Mouse (Mus musculus) c-Kit-negative CD71-positive TER-119-positive erythroid progenitor cells, embryonic 14.5 days (primary cell): ENCODE results near the gene Gm48551.

Experiments used
- DNase-seq: peaks from one replicate; pipeline ENCODE4 v3.0.0-alpha.2; 2013; ENCODE audit warnings: low read depth, low spot score

Gene Gm48551

GRCm38 (mm10) chr10:81382039-81382438 is 2.2 kb upstream of the Gm48551 start:
- DNase-seq: peak; percentile 98

GRCm38 (mm10) chr10:81384605-81384982 is 328 bp downstream of the Gm48551 start:
- DNase-seq: no peak

GRCm38 (mm10) chr10:81385603-81386306 is 1.5 kb downstream of the Gm48551 start:
- no peak for DNase-seq

GRCm38 (mm10) chr10:81387716-81388115 is 3.5 kb downstream of the Gm48551 start:
- DNase-seq: no peak

GRCm38 (mm10) chr10:81388505-81389055 is 4.3 kb downstream of the Gm48551 start, which contains the start of gene Gm48552:
Gene Gm48552, plus strand, starts transcription at chr10:81389005.
- DNase-seq: no peak

GRCm38 (mm10) chr10:81389373-81389772 is 5.1 kb downstream of the Gm48551 start:
- no peak for DNase-seq

- no peak for DNase-seq
Measured at GRCm38 (mm10) chr10:81389801-81390677, 5.8 kb downstream of the Gm48551 start.

- no peak for DNase-seq
Measured at GRCm38 (mm10) chr10:81390678-81390965, 6.4 kb downstream of the Gm48551 start.

GRCm38 (mm10) chr10:81392270-81392669 is 8.0 kb downstream of the Gm48551 start:
- DNase-seq: no peak

- no peak for DNase-seq
Measured at GRCm38 (mm10) chr10:81392781-81393185, 8.5 kb downstream of the Gm48551 start, which contains the start of gene Smim24. Gene Smim24, plus strand, starts transcription at chr10:81393051.

GRCm38 (mm10) chr10:81393456-81394063 is 9.3 kb downstream of the Gm48551 start:
- no peak for DNase-seq

GRCm38 (mm10) chr10:81395127-81395526 is 10.9 kb downstream of the Gm48551 start:
- DNase-seq: no peak

- no peak for DNase-seq
Measured at GRCm38 (mm10) chr10:81395865-81396264, 11.6 kb downstream of the Gm48551 start.

- no peak for DNase-seq
Measured at GRCm38 (mm10) chr10:81396749-81397148, 12.5 kb downstream of the Gm48551 start.

- no peak for DNase-seq
Measured at GRCm38 (mm10) chr10:81399296-81399695, 15.0 kb downstream of the Gm48551 start.

GRCm38 (mm10) chr10:81399798-81400308 is 15.6 kb downstream of the Gm48551 start:
- DNase-seq: no peak

GRCm38 (mm10) chr10:81400371-81401204 is 16.3 kb downstream of the Gm48551 start:
- DNase-seq: no peak

- no peak for DNase-seq
Measured at GRCm38 (mm10) chr10:81401205-81401520, 16.9 kb downstream of the Gm48551 start.

GRCm38 (mm10) chr10:81401521-81402226 is 17.4 kb downstream of the Gm48551 start:
- peak; percentile 62 for DNase-seq

GRCm38 (mm10) chr10:81402227-81402765 is 18.0 kb downstream of the Gm48551 start:
- no peak for DNase-seq
